Mouse (Mus musculus) mouse embryonic stem cell (cell line): Measurements from ENCODE around the gene Drg1.
"Not testable (repeated sequence)": the region's sequence is repeated elsewhere in the genome, so short reads cannot be mapped to it uniquely, and the experiment has no call there.

ENCODE experiments used
- in situ Hi-C, 2 experiments: fragments of 300-500 bp; cut with MboI; formaldehyde crosslinking; loops; 1 replicate in 1 of 2; 3 replicates in 1 of 2; pipeline ENCODE4 v1.14.3; 2019 to 2020; ENCODE audit warnings: low sequenced_read_pairs in 2 of 2, low pct_unique_long_range_greater_than_20kb in 1 of 2, mixed read lengths in 1 of 2; ENCODE audit not compliant: unreplicated experiment in 1 of 2

Drg1 gene

GRCm38 (mm10) chr11:3153666-3154397 is 112.4 kb downstream of the Drg1 start:
- in situ Hi-C loops = not testable (repeated sequence)

- in situ Hi-C loops = not testable (repeated sequence)
Measured at GRCm38 (mm10) chr11:3151358-3151757, 114.9 kb downstream of the Drg1 start.

GRCm38 (mm10) chr11:3150677-3151003 is 115.6 kb downstream of the Drg1 start:
- in situ Hi-C loops = not testable (repeated sequence)

GRCm38 (mm10) chr11:3150003-3150676 is 116.1 kb downstream of the Drg1 start:
- in situ Hi-C loops = not testable (repeated sequence)

GRCm38 (mm10) chr11:3149471-3149870 is 116.7 kb downstream of the Drg1 start:
- in situ Hi-C loops = not testable (repeated sequence)

- in situ Hi-C loops = not testable (repeated sequence)
Measured at GRCm38 (mm10) chr11:3146806-3147205, 119.4 kb downstream of the Drg1 start.

- in situ Hi-C loops = not testable (repeated sequence)
Measured at GRCm38 (mm10) chr11:3145359-3146165, 120.7 kb downstream of the Drg1 start.

- in situ Hi-C loops = not testable (repeated sequence)
Measured at GRCm38 (mm10) chr11:3143984-3144383, 122.2 kb downstream of the Drg1 start.

- in situ Hi-C loops = not testable (repeated sequence)
Measured at GRCm38 (mm10) chr11:3142413-3142812, 123.8 kb downstream of the Drg1 start.

- in situ Hi-C loops = not testable (repeated sequence)
Measured at GRCm38 (mm10) chr11:3140967-3141535, 125.2 kb downstream of the Drg1 start.

GRCm38 (mm10) chr11:3138323-3138722 is 127.9 kb downstream of the Drg1 start:
- in situ Hi-C loops = not testable (repeated sequence)
